Mouse (Mus musculus) bone marrow, adult 2 months (tissue): ENCODE measurements around the gene Rnpep.

Source experiments
- CTCF ChIP-seq: fragments of 200-500 bp; IDR thresholded peaks from 2 replicates; pipeline ENCODE4 v1.5.1; 2011; ENCODE audit warnings: low read length, control low read depth; ENCODE audit not compliant: control insufficient read depth, insufficient read depth
- POLR2A ChIP-seq: fragments of 200-500 bp; IDR thresholded peaks from 2 replicates; pipeline ENCODE4 v1.6.1; 2011; ENCODE audit warnings: low read depth, mild to moderate bottlenecking, control low read depth, low read length, borderline replicate concordance; ENCODE audit not compliant: control insufficient read depth

DNA sequence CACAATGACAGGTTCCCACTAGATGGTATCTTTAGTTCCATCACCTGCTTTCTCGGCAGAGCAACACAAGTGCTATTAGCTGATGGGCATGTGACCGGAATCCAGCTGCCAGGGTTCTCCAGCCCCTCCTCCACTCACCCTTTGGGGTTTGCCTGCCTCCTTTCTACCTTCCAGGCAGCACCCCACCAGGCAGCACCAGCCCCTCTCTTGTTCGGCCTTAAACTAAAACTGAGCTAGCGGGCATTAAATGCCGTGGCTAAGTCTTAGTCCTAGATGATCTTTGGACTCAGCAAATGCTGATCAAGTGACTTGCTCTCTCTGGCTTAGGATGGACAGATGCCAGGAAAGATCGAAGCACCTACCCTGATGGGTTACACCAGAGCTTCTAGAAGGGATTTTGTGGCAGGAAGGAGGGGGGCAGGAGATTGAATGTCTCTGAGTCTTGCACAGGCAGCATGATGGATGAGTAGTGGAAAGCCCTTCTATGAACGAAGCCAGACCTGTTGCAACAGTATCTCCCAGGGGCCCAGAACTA lies 39.5 kb upstream of the Rnpep start:
- TF ChIP-seq CTCF, result no peak
- no peak for TF ChIP-seq POLR2A
